ENCODE assay signal across 8 mouse cellular contexts in the genomic region with DNA sequence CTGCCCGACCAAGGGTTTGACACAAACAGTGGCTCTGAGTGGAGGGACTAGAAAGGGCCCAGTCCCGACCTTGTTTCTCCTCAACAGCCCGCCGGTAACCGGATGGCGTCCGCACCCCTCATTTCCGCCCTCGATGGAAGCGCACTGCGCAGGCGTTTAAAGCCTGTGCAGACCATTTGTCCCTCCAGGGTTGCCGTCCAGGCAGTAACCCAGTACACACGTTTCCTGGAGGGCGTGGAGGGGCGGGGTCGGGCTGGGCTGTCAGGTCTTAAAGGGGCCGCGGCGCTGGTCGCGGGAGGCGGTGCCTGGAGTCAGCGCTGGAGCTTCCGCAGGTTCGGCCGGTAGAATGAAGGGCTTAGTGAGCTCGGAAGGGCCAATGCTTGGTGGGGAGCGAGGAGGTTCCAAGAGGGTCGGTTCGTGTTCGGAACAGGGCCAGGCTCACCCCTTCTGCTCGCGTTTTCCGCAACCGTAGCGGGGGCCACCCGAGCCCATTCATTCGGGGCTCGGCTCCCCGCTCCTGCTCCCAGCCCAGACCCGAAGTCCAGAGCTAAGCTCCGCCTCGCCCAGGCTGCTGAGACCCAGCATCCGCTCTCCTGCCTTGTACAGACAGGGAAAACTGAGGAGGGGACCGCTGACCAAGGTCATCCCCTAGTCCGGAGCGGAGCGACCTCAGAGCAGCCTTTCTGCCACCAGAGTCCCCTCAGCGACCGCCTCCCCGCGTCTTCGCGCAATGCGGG. TPM values are rescaled to one million over a fixed set of nuclear protein-coding genes. Genes with fewer than 3 reads are reported as not detected.
DNase-seq lines count a peak whose midpoint lies in the region; ATAC-seq and TF ChIP-seq lines count a peak whose summit lies in the region.

Gene Gale, plus strand, starts transcription at position 271 of the 737 bp plus-strand sequence.

- H3K27ac ChIP-seq in ES-Bruce4 (ENCODE audit: insufficient read depth, low read length), result peak within 1 kb of the TSS; percentile 63
- peak within 1 kb of the TSS; percentile 89 for H3K27ac ChIP-seq in forebrain, embryonic 12.5 days
- H3K27ac ChIP-seq in heart, postnatal 0 days (ENCODE audit: low read depth), result peak within 1 kb of the TSS; percentile 94
- peak within 1 kb of the TSS; percentile 93 for H3K27ac ChIP-seq in neural tube, embryonic 15.5 days (replicated peaks)

- peak within 1 kb of the TSS; percentile 81 for H3K9ac ChIP-seq in ES-Bruce4 (ENCODE audit: low read depth, poor library complexity, severe bottlenecking)
- peak within 1 kb of the TSS; percentile 86 for H3K9ac ChIP-seq in forebrain, embryonic 12.5 days
- peak within 1 kb of the TSS; percentile 80 for H3K9ac ChIP-seq in heart, postnatal 0 days (replicated peaks; ENCODE audit: low read depth, low read length)
- H3K9ac ChIP-seq in neural tube, embryonic 15.5 days (replicated peaks), result peak within 1 kb of the TSS; percentile 87

- 0 out of 2 replicates have a peak, but pooled peaks have one; percentile 6 for TF ChIP-seq EP300 in ES-Bruce4 (IDR thresholded peaks at IDR 0.05; ENCODE audit: insufficient read depth, low read depth, low read length)
- peak; percentile 64; the same call in 1 of the 2 replicates for TF ChIP-seq EP300 in heart, postnatal 0 days (IDR thresholded peaks at IDR 0.05; ENCODE audit: low read depth)

- no peaks in the 10 kb centered on the region for H3K27me3 ChIP-seq in ES-Bruce4 (ENCODE audit: control insufficient read depth, insufficient read depth, low read length, poor library complexity, severe bottlenecking)
- H3K27me3 ChIP-seq in forebrain, embryonic 12.5 days, result no peaks in the 10 kb centered on the region; the same call in 1 of the 2 replicates
- no peaks in the 10 kb centered on the region for H3K27me3 ChIP-seq in heart, postnatal 0 days (ENCODE audit: control insufficient read depth, insufficient read depth, low read length)
- H3K27me3 ChIP-seq in neural tube, embryonic 15.5 days (replicated peaks), result no peaks in the 10 kb centered on the region

- peak within 1 kb of the TSS; percentile 97 for H3K4me3 ChIP-seq in ES-Bruce4 (ENCODE audit: low read depth, low read length)
- peak within 1 kb of the TSS; percentile 72 for H3K4me3 ChIP-seq in forebrain, embryonic 12.5 days (replicated peaks)
- peak within 1 kb of the TSS; percentile 73 for H3K4me3 ChIP-seq in heart, postnatal 0 days (ENCODE audit: low read depth, low read length)
- H3K4me3 ChIP-seq in neural tube, embryonic 15.5 days (replicated peaks), result peak within 1 kb of the TSS; percentile 80

- WGBS in forebrain, embryonic 12.5 days, result under 1% methylated on average over 56 of the region's 56 CpGs
- WGBS in heart, postnatal 0 days, result under 1% methylated on average over 56 of the region's 56 CpGs
- under 1% methylated on average over 56 of the region's 56 CpGs for WGBS in neural tube, embryonic 15.5 days

- ATAC-seq in forebrain, embryonic 12.5 days (ENCODE audit: low FRiP score), result peak; percentile 95
- ATAC-seq in heart, postnatal 0 days (ENCODE audit: insufficient read depth, low read depth), result peak; percentile 93
- ATAC-seq in neural tube, embryonic 15.5 days (ENCODE audit: low FRiP score), result peak; percentile 93

- peak; percentile 96 for DNase-seq in c-Kit-positive CD71-positive TER-119-positive erythroid progenitor cells, embryonic 14.5 days (ENCODE audit: low spot score)
- peak; percentile 96 for DNase-seq in heart, postnatal 0 days (ENCODE audit: low spot score)
- peak; percentile 96 to 98 for DNase-seq in kidney, postnatal 4 days
- peak; percentile 95 to 97 for DNase-seq in lung, adult 18-20 months
- DNase-seq in testis, postnatal 14 days (ENCODE audit: low spot score), result peak; percentile 95

- TF ChIP-seq CTCF in ES-Bruce4 (IDR thresholded peaks at IDR 0.05; ENCODE audit: low read depth, low read length), result no peak
- no peak for TF ChIP-seq CTCF in heart, postnatal 0 days (IDR thresholded peaks at IDR 0.05; ENCODE audit: low read depth)

- peak within 1 kb of the TSS; percentile 94 for H3K4me2 ChIP-seq in forebrain, embryonic 12.5 days
- peak within 1 kb of the TSS; percentile 94 for H3K4me2 ChIP-seq in heart, postnatal 0 days (ENCODE audit: low read depth, low read length)
- peak within 1 kb of the TSS; percentile 91 for H3K4me2 ChIP-seq in neural tube, embryonic 15.5 days

- H3K9me3 ChIP-seq in ES-Bruce4 (replicated peaks; ENCODE audit: control insufficient read depth, insufficient read depth, low read length, poor library complexity, severe bottlenecking), result no peaks in the 10 kb centered on the region
- no peaks in the 10 kb centered on the region for H3K9me3 ChIP-seq in forebrain, embryonic 12.5 days
- H3K9me3 ChIP-seq in heart, postnatal 0 days (replicated peaks; ENCODE audit: control insufficient read depth, low read length), result no peaks in the 10 kb centered on the region
- H3K9me3 ChIP-seq in neural tube, embryonic 15.5 days (replicated peaks), result no peaks in the 10 kb centered on the region

- no peaks in the 10 kb centered on the region for H3K4me1 ChIP-seq in ES-Bruce4 (ENCODE audit: control insufficient read depth, insufficient read depth, low read length)
- H3K4me1 ChIP-seq in forebrain, embryonic 12.5 days, result peaks cover 25% of the 10 kb centered on the region
- H3K4me1 ChIP-seq in heart, postnatal 0 days (ENCODE audit: control insufficient read depth, insufficient read depth), result no peaks in the 10 kb centered on the region; the same call in 1 of the 2 replicates
- peaks cover 22% of the 10 kb centered on the region for H3K4me1 ChIP-seq in neural tube, embryonic 15.5 days

- TF ChIP-seq POLR2A in ES-Bruce4 (IDR thresholded peaks at IDR 0.05; ENCODE audit: insufficient read depth, low read length), result peak; percentile 49

- peaks cover 7% of the 10 kb centered on the region; the same call in 1 of the 2 replicates for H3K36me3 ChIP-seq in ES-Bruce4 (ENCODE audit: control insufficient read depth, insufficient read depth, low read length, poor library complexity, severe bottlenecking)
- peaks cover 42% of the 10 kb centered on the region for H3K36me3 ChIP-seq in forebrain, embryonic 12.5 days (replicated peaks)
- H3K36me3 ChIP-seq in heart, postnatal 0 days (replicated peaks; ENCODE audit: control insufficient read depth, insufficient read depth, low read length), result peaks cover 48% of the 10 kb centered on the region
- H3K36me3 ChIP-seq in neural tube, embryonic 15.5 days, result peaks cover 65% of the 10 kb centered on the region

RNA-seq across cellular contexts. Expression of gene Gale, which starts in this region (rescaled TPM):
- 6.8 and 9.4 TPM in 2 replicates for polyA plus RNA-seq in ES-Bruce4 (2011; ENCODE audit: insufficient read depth, insufficient read length, low read depth, missing spikeins)
- 28.3 and 30.9 TPM in 2 replicates for polyA plus RNA-seq in forebrain, embryonic 12.5 days (2016; fragmentation: Nextera tagmentation; extraction: Ambion mirVana)
- total RNA-seq in heart, postnatal 0 days (2014; rRNA removed; ENCODE audit: low replicate concordance), result 6.7 and 18.2 TPM in 2 replicates
- polyA plus RNA-seq in heart, postnatal 0 days (2015; fragmentation: Nextera tagmentation; extraction: Ambion mirVana), result 10.4 and 11.8 TPM in 2 replicates
- 47.7 and 53.5 TPM in 2 replicates for polyA plus RNA-seq in neural tube, embryonic 15.5 days (2015; fragmentation: Nextera tagmentation; extraction: Ambion mirVana)

Comparison
In these comparisons a context has a peak if more than half of its experiments do, and no peak if none do; other contexts are left out.
1. Peak in every context shown above with its lines: DNase-seq, ATAC-seq, H3K4me3 ChIP-seq and H3K27ac ChIP-seq.